Mouse (Mus musculus) CH12.LX (cell line): Measurements from ENCODE around the gene Camta1.

ENCODE experiments used
- CTCF ChIP-seq, 2 experiments: IDR thresholded peaks in 1 of 2; conservative IDR thresholded peaks in 1 of 2; 2 replicates each; pipeline ENCODE4 v1.5.1; 2011 to 2012; ENCODE audit warnings: low read depth in 2 of 2, low read length in 2 of 2, improper control_type of control experiment in 1 of 2, inconsistent platforms in 1 of 2, mild to moderate bottlenecking in 1 of 2, moderate library complexity in 1 of 2
- ETS1 ChIP-seq: conservative IDR thresholded peaks from 2 replicates; pipeline ENCODE4 v1.6.1; 2012; ENCODE audit warnings: low read depth, mild to moderate bottlenecking, inconsistent platforms, low read length, improper control_type of control experiment, moderate library complexity
- IRF4 ChIP-seq: IDR thresholded peaks from 2 replicates; pipeline ENCODE4 v1.6.1; 2014; ENCODE audit warnings: low read depth, mild to moderate bottlenecking, inconsistent platforms, low read length, improper control_type of control experiment
- JUN ChIP-seq: IDR thresholded peaks from 2 replicates; pipeline ENCODE4 v1.6.1; 2011; ENCODE audit warnings: low read depth, mild to moderate bottlenecking, low read length, improper control_type of control experiment, moderate library complexity; ENCODE audit not compliant: insufficient read depth
- MAFK ChIP-seq: IDR thresholded peaks from 2 replicates; pipeline ENCODE4 v1.6.1; 2011; ENCODE audit warnings: low read length, improper control_type of control experiment; ENCODE audit not compliant: insufficient replicate concordance
- MXI1 ChIP-seq: IDR thresholded peaks from 2 replicates; pipeline ENCODE4 v1.6.1; 2011; ENCODE audit warnings: mild to moderate bottlenecking, low read depth, low read length, improper control_type of control experiment
- POLR2A ChIP-seq: IDR thresholded peaks from 2 replicates; pipeline ENCODE4 v1.6.1; 2011; ENCODE audit warnings: low read depth, mild to moderate bottlenecking, improper control_type of control experiment, low read length
- RCOR1 ChIP-seq: conservative IDR thresholded peaks from 2 replicates; pipeline ENCODE4 v1.6.1; 2012; ENCODE audit warnings: low read depth, mild to moderate bottlenecking, inconsistent platforms, low read length, improper control_type of control experiment
- SIN3A ChIP-seq: IDR thresholded peaks from 2 replicates; pipeline ENCODE4 v1.6.1; 2012; ENCODE audit warnings: low read length, improper control_type of control experiment, inconsistent platforms

DNA sequence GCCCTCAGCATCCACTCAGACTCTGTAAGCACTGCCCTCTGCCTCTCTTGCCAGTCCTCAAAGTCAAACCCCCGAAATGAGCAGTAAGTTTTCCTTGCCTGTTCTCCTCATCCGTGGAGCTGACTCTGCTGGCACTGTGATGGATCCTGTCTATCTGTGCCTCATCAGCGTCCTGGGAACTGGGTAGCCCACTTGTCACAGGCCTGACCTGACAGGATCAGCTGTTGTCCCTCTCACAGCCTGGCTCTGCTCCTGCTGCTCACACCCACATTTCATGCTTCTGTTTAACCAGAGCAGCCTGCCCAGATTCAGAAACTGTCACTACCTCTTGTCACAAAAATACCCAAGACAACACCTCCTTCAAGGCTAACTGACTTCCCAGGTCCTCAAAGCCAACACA, 37.7 kb downstream of the Camta1 start:
- TF ChIP-seq IRF4: no peak
- TF ChIP-seq CTCF (conservative IDR thresholded peaks at IDR 0.05 in 1 of 2, IDR thresholded peaks at IDR 0.05 in 1 of 2; ENCODE audit: low read depth in 2 of 2, low read length in 2 of 2): no peak
- no peak for TF ChIP-seq POLR2A
- no peak for TF ChIP-seq RCOR1
- no peak for TF ChIP-seq SIN3A
- no peak for TF ChIP-seq JUN
- TF ChIP-seq ETS1: no peak
- no peak for TF ChIP-seq MAFK
- TF ChIP-seq MXI1: no peak
